Mouse (Mus musculus): ENCODE results near the gene Slco3a1. TPM values are rescaled to one million over a fixed set of nuclear protein-coding genes. Genes with fewer than 3 reads are reported as not detected.

Slco3a1 gene
- polyA plus RNA-seq, 1 experiment from 2014 or later: 7.0 TPM

GRCm38 (mm10) chr7:74364956-74365355, 189.6 kb downstream of the Slco3a1 start:
- H3K9me3 ChIP-seq (replicated peaks): no peaks in the 10 kb centered on the region
- H3K36me3 ChIP-seq: no peaks in the 10 kb centered on the region
- WGBS: 82% methylated on average over 3 of the region's 3 CpGs
- no peak overlapping the region for H3K4me3 ChIP-seq
- H3K27ac ChIP-seq (replicated peaks): peak overlapping the region; percentile 67
- no peaks in the 10 kb centered on the region for H3K27me3 ChIP-seq (ENCODE audit: low read depth, poor library complexity, severe bottlenecking)
- peaks cover 54% of the 10 kb centered on the region for H3K4me1 ChIP-seq
- DNase-seq (ENCODE audit: low spot score): peak; percentile 34

DNA sequence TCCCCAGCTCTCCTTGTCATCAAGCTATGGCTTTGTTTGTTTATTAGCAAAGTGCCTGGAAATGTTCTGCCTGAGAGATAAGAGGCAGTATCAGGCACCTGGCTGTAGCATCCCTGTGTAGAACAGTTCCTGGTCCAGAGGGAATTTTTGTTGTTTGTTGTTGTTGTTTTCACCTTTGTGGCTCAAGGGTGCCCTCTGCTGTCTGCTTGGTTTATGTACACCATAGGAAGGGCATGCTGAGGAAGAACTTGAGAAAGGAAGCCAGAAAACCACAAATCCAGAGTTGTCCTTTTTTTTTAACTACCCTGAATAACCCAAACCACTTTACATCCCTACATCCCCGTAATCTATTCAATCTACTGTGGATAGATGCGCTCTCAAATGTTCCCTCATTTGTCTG, 191.1 kb downstream of the Slco3a1 start:
- DNase-seq (ENCODE audit: low spot score): no peak
- no peaks in the 10 kb centered on the region for H3K9me3 ChIP-seq (replicated peaks)
- H3K4me3 ChIP-seq: no peak overlapping the region
- peaks cover 54% of the 10 kb centered on the region for H3K4me1 ChIP-seq
- 77% methylated on average over 2 of the region's 2 CpGs for WGBS
- no peaks in the 10 kb centered on the region for H3K27me3 ChIP-seq (ENCODE audit: low read depth, poor library complexity, severe bottlenecking)
- H3K27ac ChIP-seq (replicated peaks): no peak overlapping the region
- no peaks in the 10 kb centered on the region for H3K36me3 ChIP-seq

- no peak for DNase-seq (ENCODE audit: low spot score)
- no peak overlapping the region for H3K27ac ChIP-seq (replicated peaks)
- H3K27me3 ChIP-seq (ENCODE audit: low read depth, poor library complexity, severe bottlenecking): no peaks in the 10 kb centered on the region
- no peak overlapping the region for H3K4me3 ChIP-seq
- H3K4me1 ChIP-seq: peaks cover 39% of the 10 kb centered on the region
- 83% methylated on average over 2 of the region's 2 CpGs for WGBS
- no peaks in the 10 kb centered on the region for H3K36me3 ChIP-seq
- H3K9me3 ChIP-seq (replicated peaks): no peaks in the 10 kb centered on the region
These were observed 192.9 kb downstream of the Slco3a1 start for GRCm38 (mm10) chr7:74361677-74362076.

DNA sequence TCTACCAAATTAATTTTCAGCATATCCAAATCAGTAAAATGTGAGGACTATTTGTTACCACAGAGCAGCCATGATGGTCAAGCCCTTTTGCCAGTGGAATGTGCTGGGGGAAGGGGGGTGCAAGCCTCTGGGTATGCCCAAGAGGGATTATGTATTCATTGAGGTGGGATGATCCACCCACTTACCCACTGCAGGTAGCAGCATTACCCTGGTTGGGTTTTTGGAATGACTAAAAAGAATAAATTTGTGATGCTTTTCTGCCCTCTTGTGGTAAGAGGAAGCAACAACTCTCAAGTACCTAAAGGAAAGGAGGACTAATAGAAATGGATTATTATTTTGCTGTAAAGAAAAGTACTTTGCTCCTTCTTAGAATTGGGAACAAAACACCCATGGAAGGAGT, 197.6 kb downstream of the Slco3a1 start:
- Histone ChIP-seq H3K27me3 (ENCODE audit: low read depth, poor library complexity, severe bottlenecking) (no peaks in the 10 kb centered on the region), H3K27ac (replicated peaks) (no peak overlapping the region), H3K36me3 (no peaks in the 10 kb centered on the region), H3K9me3 (replicated peaks) (no peaks in the 10 kb centered on the region), H3K4me1 (peaks cover 18% of the 10 kb centered on the region), H3K4me3 (no peak overlapping the region)
- DNase-seq (ENCODE audit: low spot score): no peak

- no peaks in the 10 kb centered on the region for H3K36me3 ChIP-seq
- no peaks in the 10 kb centered on the region for H3K27me3 ChIP-seq (ENCODE audit: low read depth, poor library complexity, severe bottlenecking)
- peaks cover 8% of the 10 kb centered on the region for H3K4me1 ChIP-seq
- DNase-seq (ENCODE audit: low spot score): peak; percentile 44
- no peaks in the 10 kb centered on the region for H3K9me3 ChIP-seq (replicated peaks)
- H3K4me3 ChIP-seq: no peak overlapping the region
- WGBS: 64% methylated on average over 8 of the region's 8 CpGs
- peak overlapping the region; percentile 77 for H3K27ac ChIP-seq (replicated peaks)
These were observed 199.9 kb downstream of the Slco3a1 start for GRCm38 (mm10) chr7:74354527-74355256.

- Histone ChIP-seq H3K27me3 (ENCODE audit: low read depth, poor library complexity, severe bottlenecking) (no peaks in the 10 kb centered on the region), H3K36me3 (no peaks in the 10 kb centered on the region), H3K4me3 (no peak overlapping the region), H3K9me3 (replicated peaks) (no peaks in the 10 kb centered on the region), H3K4me1 (peaks cover 14% of the 10 kb centered on the region), H3K27ac (replicated peaks) (peak overlapping the region; percentile 77)
- WGBS: 88% methylated on average over 13 of the region's 13 CpGs
- no peak for DNase-seq (ENCODE audit: low spot score)
These were observed 200.7 kb downstream of the Slco3a1 start for GRCm38 (mm10) chr7:74353707-74354468.

- no peaks in the 10 kb centered on the region for H3K36me3 ChIP-seq
- no peak overlapping the region for H3K27ac ChIP-seq (replicated peaks)
- no peaks in the 10 kb centered on the region for H3K9me3 ChIP-seq (replicated peaks)
- no peak overlapping the region for H3K4me3 ChIP-seq
- H3K4me1 ChIP-seq: peaks cover 20% of the 10 kb centered on the region
- no peak for DNase-seq (ENCODE audit: low spot score)
- H3K27me3 ChIP-seq (ENCODE audit: low read depth, poor library complexity, severe bottlenecking): no peaks in the 10 kb centered on the region
- 85% methylated on average over 7 of the region's 7 CpGs for WGBS
These were observed 201.3 kb downstream of the Slco3a1 start for GRCm38 (mm10) chr7:74353240-74353639.

GRCm38 (mm10) chr7:74348318-74348890, 206.2 kb downstream of the Slco3a1 start:
- Histone ChIP-seq H3K36me3 (no peaks in the 10 kb centered on the region), H3K27ac (replicated peaks) (no peak overlapping the region), H3K4me1 (peaks cover 21% of the 10 kb centered on the region), H3K27me3 (ENCODE audit: low read depth, poor library complexity, severe bottlenecking) (no peaks in the 10 kb centered on the region), H3K4me3 (no peak overlapping the region), H3K9me3 (replicated peaks) (no peaks in the 10 kb centered on the region)
- WGBS: 88% methylated on average over 7 of the region's 7 CpGs
- DNase-seq (ENCODE audit: low spot score): no peak

DNA sequence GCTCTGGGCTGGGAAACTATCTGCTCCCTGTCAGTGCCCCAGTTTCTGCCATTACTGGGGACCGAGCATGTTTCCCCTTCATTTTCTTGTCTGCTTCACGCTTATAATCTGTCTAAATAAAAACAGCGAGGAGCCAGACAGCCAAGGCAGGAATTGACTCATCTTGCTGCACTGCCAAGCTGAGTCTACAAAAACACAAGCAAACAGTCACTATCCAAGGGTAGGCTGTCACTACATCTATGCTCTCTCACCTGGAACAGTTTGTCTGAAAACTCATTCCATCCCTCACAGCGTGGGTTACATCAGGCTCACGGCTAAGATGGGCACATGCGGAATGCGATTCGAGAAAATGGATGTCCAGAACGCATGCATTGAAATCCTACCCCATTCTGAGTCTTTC, 207.6 kb downstream of the Slco3a1 start:
- 92% methylated on average over 9 of the region's 9 CpGs for WGBS
- DNase-seq (ENCODE audit: low spot score): no peak
- no peak overlapping the region for H3K27ac ChIP-seq (replicated peaks)

DNA sequence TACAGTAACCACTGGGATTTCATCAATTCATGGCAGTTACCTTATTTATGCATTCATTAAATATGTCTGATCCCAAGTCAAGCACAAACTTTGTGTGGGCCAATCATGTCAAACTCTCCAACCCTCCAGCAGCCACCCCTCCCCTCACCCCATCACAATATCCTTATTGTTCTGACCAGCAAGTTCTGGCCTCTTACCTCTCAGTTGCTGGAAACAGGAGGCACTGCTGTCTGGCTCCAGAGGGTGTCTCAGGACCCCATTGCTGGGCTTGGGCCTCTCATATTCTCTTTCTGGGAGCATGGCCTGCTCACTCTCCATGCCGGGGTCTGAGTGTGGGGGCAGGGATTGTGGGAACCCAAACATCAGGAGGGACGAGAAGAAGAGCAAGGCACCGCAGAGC, 208.1 kb downstream of the Slco3a1 start:
- Histone ChIP-seq H3K27ac (replicated peaks) (0 out of 2 replicates have a peak overlapping the region, but pooled peaks have one; percentile 46), H3K4me3 (no peak overlapping the region), H3K9me3 (replicated peaks) (no peaks in the 10 kb centered on the region), H3K4me1 (peaks cover 25% of the 10 kb centered on the region), H3K27me3 (ENCODE audit: low read depth, poor library complexity, severe bottlenecking) (no peaks in the 10 kb centered on the region), H3K36me3 (no peaks in the 10 kb centered on the region)
- WGBS: 79% methylated on average over 3 of the region's 3 CpGs
- no peak for DNase-seq (ENCODE audit: low spot score)

More for the DNA sequence above, 207.6 kb downstream of the Slco3a1 start:
- Histone ChIP-seq H3K4me1 (peaks cover 21% of the 10 kb centered on the region), H3K27me3 (ENCODE audit: low read depth, poor library complexity, severe bottlenecking) (no peaks in the 10 kb centered on the region), H3K9me3 (replicated peaks) (no peaks in the 10 kb centered on the region), H3K36me3 (no peaks in the 10 kb centered on the region), H3K4me3 (no peak overlapping the region)

GRCm38 (mm10) chr7:74341149-74341805, 213.3 kb downstream of the Slco3a1 start:
- Histone ChIP-seq H3K4me3 (no peak overlapping the region), H3K27me3 (ENCODE audit: low read depth, poor library complexity, severe bottlenecking) (no peaks in the 10 kb centered on the region), H3K36me3 (no peaks in the 10 kb centered on the region), H3K4me1 (peaks cover 11% of the 10 kb centered on the region), H3K27ac (replicated peaks) (peak overlapping the region; percentile 6; the same call in 1 of the 2 replicates), H3K9me3 (replicated peaks) (no peaks in the 10 kb centered on the region)
- no peak for DNase-seq (ENCODE audit: low spot score)
- WGBS: 64% methylated on average over 4 of the region's 4 CpGs

- Histone ChIP-seq H3K27ac (replicated peaks) (no peak overlapping the region), H3K4me3 (no peak overlapping the region), H3K9me3 (replicated peaks) (no peaks in the 10 kb centered on the region), H3K36me3 (no peaks in the 10 kb centered on the region), H3K4me1 (peaks cover 10% of the 10 kb centered on the region; the same call in 1 of the 2 replicates), H3K27me3 (ENCODE audit: low read depth, poor library complexity, severe bottlenecking) (no peaks in the 10 kb centered on the region)
- DNase-seq (ENCODE audit: low spot score): no peak
- 86% methylated on average over 8 of the region's 8 CpGs for WGBS
These were observed 214.1 kb downstream of the Slco3a1 start for GRCm38 (mm10) chr7:74340419-74340954.

All from midbrain, embryonic 10.5 days (tissue).